Mouse (Mus musculus) CH12F3 (cell line): ENCODE results near the gene Olfr494.

Source experiments
- in situ Hi-C: fragments of 300-500 bp; cut with MboI; formaldehyde crosslinking; loops from 2 replicates; pipeline ENCODE4 v1.14.3; 2020; ENCODE audit warnings: low sequenced_read_pairs

Gene Olfr494

DNA sequence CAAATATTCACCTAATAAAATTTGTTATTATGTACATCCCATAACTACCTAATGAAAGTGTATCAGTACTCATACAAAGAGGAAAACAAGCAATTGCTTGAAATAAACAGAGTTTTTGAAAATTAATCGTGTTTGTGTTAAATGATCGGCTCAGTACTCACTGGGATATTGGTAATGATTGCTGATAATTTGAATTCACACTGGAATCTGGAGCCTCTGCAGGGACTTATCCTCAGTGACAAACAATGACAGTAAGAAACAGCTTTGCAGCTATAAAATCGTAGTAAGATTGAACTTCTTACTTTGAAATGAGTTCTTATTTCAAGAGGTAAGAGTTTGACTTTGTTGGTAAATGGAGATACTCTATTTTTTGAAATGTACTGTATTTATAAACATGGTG lies at the start of gene Olfr494:
Gene Olfr494, plus strand, starts transcription at position 301 of the 400 bp plus-strand sequence.
- in situ Hi-C loops: no loop called here

DNA sequence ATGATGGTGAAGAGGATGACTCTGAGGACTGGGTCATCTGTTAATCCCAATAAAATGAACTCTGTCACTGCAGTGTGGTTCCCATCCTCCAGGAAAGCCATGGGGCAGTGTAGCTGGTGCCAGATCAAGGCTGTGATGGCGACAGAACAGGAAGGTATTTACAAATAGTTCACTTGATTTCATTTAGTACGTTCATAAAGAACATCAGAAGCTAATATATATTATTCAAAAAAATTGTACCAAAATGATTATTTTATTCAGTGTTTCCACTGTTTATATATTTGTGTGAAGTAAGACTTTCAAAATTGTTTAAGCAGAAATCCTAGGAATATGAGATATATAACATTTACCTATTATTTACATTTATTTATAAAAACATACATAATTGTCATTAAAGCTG lies 41.6 kb upstream of the Olfr494 start, which contains the start of gene Olfr492:
Gene Olfr492, minus strand, starts transcription at position 101 of the 400 bp plus-strand sequence.
- in situ Hi-C loops: no loop called here

DNA sequence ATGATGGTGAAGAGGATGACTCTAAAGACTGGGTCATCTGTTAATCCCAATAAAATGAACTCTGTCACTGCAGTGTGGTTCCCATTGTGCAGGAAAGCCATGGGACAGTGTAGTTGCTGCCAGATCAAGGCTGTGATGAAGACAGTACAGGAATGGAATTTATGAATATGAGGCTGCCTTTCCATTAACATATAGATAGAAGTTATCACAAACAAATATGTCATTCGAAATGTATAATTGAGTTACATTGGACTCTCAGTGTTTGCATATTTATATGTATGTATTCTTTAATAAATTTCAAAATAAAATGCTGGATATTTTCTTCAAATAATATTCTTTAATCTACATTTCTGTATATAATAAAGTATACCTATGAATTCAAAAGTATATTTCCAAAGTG lies 18.3 kb upstream of the Olfr494 start, which contains the start of gene Olfr493:
Gene Olfr493, minus strand, starts transcription at position 101 of the 400 bp plus-strand sequence.
- in situ Hi-C loops: no loop called here

DNA sequence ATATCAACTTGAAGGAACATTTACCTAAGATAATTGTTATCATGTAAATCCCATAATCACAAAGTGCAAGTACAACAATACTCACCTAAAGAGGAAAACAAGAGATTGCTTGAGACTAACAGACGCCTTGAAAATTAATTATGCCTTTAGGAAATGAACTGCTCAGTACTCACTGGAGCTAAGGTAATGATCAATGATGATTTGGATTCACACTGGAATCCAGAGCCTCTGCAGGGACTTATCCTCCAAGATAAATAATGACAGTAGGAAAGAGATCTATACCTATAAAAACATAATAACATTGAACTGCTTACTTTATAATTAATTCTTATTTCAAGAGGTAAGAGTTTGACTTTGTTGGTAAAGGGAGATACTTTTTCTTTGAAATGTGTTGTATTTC lies 27.7 kb downstream of the Olfr494 start, which contains the start of gene Olfr495:
Gene Olfr495, plus strand, starts transcription at position 301 of the 400 bp plus-strand sequence.
- in situ Hi-C loops: no loop called here
